Mouse (Mus musculus): ENCODE data around the gene Trank1. TPM values are rescaled to one million over a fixed set of nuclear protein-coding genes. Genes with fewer than 3 reads are reported as not detected.

The Trank1 gene
- polyA plus RNA-seq, 1 experiment, result not detected

DNA sequence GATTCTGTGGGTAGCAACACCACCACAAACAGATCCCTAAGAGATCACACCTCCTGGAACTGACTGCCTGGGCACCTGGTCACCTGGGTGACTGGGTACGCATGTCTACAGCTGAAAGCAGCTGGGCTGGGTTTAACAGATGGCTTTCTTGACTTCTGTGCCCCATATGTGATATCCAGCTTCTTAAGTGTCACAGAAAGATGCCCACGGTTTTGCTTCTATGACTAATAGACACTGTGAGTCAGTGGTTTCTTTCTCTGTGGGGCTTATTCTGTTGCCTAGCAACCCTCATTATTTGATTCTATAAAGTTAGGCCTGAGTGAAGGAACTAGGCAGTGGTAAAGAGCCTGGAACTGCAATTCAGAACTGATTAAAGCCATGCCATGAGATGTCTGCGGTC, 72.2 kb downstream of the Trank1 start:
- Histone ChIP-seq H3K4me3 (no peak overlapping the region), H3K27me3 (ENCODE audit: control insufficient read depth, insufficient read depth, insufficient read length) (peaks cover 5% of the 10 kb centered on the region), H3K4me2 (ENCODE audit: low read depth) (no peak overlapping the region), H3K79me2 (ENCODE audit: control insufficient read depth, insufficient read depth) (no peaks in the 10 kb centered on the region), H3ac (ENCODE audit: control insufficient read depth, insufficient read length) (no peak overlapping the region), H3K36me3 (ENCODE audit: control insufficient read depth, insufficient read depth) (no peaks in the 10 kb centered on the region)
- TF ChIP-seq POLR2A (IDR thresholded peaks at IDR 0.05; ENCODE audit: insufficient read length, low read depth) (no peak), MAX (IDR thresholded peaks at IDR 0.05; ENCODE audit: low read depth) (no peak), TCF3 (IDR thresholded peaks at IDR 0.05; ENCODE audit: insufficient read length, low read depth) (no peak), SRF (IDR thresholded peaks at IDR 0.05; ENCODE audit: control insufficient read depth, insufficient read length, low read depth) (no peak), MYOD1 (IDR thresholded peaks at IDR 0.05; ENCODE audit: control insufficient read depth in 1 of 3, insufficient read length in 2 of 3, low read depth in 2 of 3) (no peak)

DNA sequence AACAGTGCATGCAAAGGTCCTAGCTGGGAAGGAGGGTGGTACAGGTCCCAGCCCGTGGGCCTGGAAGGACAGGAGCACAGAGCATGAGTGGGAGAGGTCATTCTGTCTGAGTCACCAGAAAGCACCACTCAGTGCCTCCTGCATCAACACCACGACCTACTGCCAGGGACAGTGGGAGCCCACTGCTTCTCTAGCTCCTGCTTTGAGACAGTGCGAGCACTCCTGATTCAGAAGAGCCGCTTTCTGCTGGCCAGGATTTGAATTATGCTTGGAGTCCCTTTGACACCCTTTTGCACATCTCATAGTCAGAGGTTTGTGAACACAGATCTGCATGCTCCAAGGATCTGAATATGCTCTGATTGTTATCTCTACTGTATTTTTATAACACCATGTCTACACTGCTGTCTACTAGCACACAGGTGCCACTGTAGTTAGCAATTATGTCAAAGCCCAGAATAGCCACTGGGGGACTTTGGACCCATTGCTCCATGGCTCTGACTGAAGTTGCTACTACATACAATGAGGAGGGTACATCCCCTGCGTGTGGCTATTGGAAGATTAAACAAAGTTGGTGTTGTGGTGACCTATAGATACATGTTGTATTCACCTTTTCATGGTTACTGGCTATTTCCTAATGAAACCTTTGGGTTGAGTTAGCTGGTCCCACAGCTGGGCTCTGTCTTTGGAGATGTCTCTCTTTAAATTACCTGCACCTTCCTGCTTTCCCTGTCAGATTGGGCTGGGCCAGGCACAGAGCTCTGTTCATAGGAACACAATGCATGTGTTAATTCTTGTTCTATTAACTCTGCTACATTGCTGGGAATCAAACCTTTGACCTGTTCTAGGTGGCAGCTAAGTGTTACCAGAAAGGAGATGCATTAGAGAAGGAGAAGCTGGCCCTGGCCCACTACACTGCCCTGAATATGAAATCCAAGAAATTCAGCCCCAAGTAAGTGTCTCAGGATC, 74.3 kb downstream of the Trank1 start:
- Histone ChIP-seq H3K36me3 (ENCODE audit: control insufficient read depth, insufficient read depth) (no peaks in the 10 kb centered on the region), H3K27me3 (ENCODE audit: control insufficient read depth, insufficient read depth, insufficient read length) (peaks cover 5% of the 10 kb centered on the region), H3K4me3 (no peak overlapping the region), H3K4me2 (ENCODE audit: low read depth) (no peak overlapping the region), H3K79me2 (ENCODE audit: control insufficient read depth, insufficient read depth) (no peaks in the 10 kb centered on the region), H3ac (ENCODE audit: control insufficient read depth, insufficient read length) (no peak overlapping the region)
- TF ChIP-seq USF1 (IDR thresholded peaks at IDR 0.05; ENCODE audit: low read depth), result no peak
- TF ChIP-seq CEBPB (IDR thresholded peaks at IDR 0.05; ENCODE audit: insufficient read depth, poor library complexity, severe bottlenecking), result no peak
- TF ChIP-seq REST (IDR thresholded peaks at IDR 0.05; ENCODE audit: insufficient read depth, insufficient read length), result no peak
- TF ChIP-seq MAX (IDR thresholded peaks at IDR 0.05; ENCODE audit: low read depth), result no peak

DNA sequence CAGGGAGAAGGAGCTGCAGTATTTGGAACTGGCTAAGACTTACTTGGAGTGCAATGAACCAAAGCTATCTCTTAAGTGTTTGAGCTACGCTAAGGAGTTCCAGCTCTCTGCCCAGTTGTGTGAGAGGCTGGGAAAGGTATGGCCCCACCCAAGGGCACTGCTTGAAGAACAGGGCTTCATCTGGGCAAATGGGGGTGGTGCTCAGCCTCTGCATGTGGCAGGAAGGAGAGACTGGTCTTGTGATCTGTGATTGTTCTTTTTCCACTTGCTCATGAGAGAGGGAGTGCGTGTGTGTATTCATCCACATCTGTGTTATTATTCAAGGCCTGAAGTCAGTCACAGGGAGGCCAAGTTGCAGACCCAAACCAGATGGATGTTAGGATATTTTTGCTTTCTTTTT, 75.0 kb downstream of the Trank1 start:
- Histone ChIP-seq H3K4me3 (no peak overlapping the region), H3ac (ENCODE audit: control insufficient read depth, insufficient read length) (no peak overlapping the region), H3K36me3 (ENCODE audit: control insufficient read depth, insufficient read depth) (no peaks in the 10 kb centered on the region), H3K4me2 (ENCODE audit: low read depth) (no peak overlapping the region), H3K79me2 (ENCODE audit: control insufficient read depth, insufficient read depth) (no peaks in the 10 kb centered on the region), H3K27me3 (ENCODE audit: control insufficient read depth, insufficient read depth, insufficient read length) (peaks cover 7% of the 10 kb centered on the region)
- TF ChIP-seq TCF12 (IDR thresholded peaks at IDR 0.05; ENCODE audit: insufficient read depth, poor library complexity, severe bottlenecking) (no peak), MYOD1 (IDR thresholded peaks at IDR 0.05; ENCODE audit: control insufficient read depth in 1 of 3, insufficient read length in 2 of 3, low read depth in 2 of 3) (no peak), MAX (IDR thresholded peaks at IDR 0.05; ENCODE audit: low read depth) (no peak), E2F4 (IDR thresholded peaks at IDR 0.05; ENCODE audit: insufficient read depth) (no peak), SRF (IDR thresholded peaks at IDR 0.05; ENCODE audit: control insufficient read depth, insufficient read length, low read depth) (no peak), MYOG (IDR thresholded peaks at IDR 0.05; ENCODE audit: control insufficient read depth in 1 of 3, insufficient read depth in 1 of 3, insufficient read length in 2 of 3, low read depth in 2 of 3) (no peak), TCF3 (IDR thresholded peaks at IDR 0.05; ENCODE audit: insufficient read length, low read depth) (no peak), USF1 (IDR thresholded peaks at IDR 0.05; ENCODE audit: low read depth) (no peak), CEBPB (IDR thresholded peaks at IDR 0.05; ENCODE audit: insufficient read depth, poor library complexity, severe bottlenecking) (no peak), POLR2A (IDR thresholded peaks at IDR 0.05; ENCODE audit: insufficient read length, low read depth) (no peak), POLR2AphosphoS2 (IDR thresholded peaks at IDR 0.05; ENCODE audit: insufficient read length, low read depth) (no peak), REST (IDR thresholded peaks at IDR 0.05; ENCODE audit: insufficient read depth, insufficient read length) (no peak)

DNA sequence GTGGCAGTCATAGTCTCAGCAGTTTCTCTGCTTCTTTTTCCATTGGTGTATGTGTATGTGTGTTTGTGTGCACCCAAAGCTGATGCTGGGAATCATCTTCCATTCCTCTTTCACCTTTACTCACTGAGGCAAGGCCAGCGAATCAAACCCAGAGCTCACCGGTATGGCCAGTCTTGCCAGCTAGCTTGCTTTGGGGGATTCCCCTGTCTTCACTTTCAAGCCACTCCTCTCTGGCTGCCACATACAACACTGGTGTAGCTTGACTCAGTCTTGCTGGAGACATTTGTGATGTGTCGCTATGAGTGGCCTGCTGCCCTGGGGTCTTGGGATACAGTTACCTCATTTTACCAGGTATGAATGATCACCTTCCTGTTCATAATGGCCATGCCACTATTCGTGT, 76.0 kb downstream of the Trank1 start:
- no peak overlapping the region for H3ac ChIP-seq (ENCODE audit: control insufficient read depth, insufficient read length)
- H3K36me3 ChIP-seq (ENCODE audit: control insufficient read depth, insufficient read depth), result no peaks in the 10 kb centered on the region
- H3K27me3 ChIP-seq (ENCODE audit: control insufficient read depth, insufficient read depth, insufficient read length), result peaks cover 17% of the 10 kb centered on the region
- no peak overlapping the region for H3K4me3 ChIP-seq
- no peak overlapping the region for H3K4me2 ChIP-seq (ENCODE audit: low read depth)
- no peaks in the 10 kb centered on the region for H3K79me2 ChIP-seq (ENCODE audit: control insufficient read depth, insufficient read depth)
- TF ChIP-seq MAX (IDR thresholded peaks at IDR 0.05; ENCODE audit: low read depth), result no peak
- no peak for TF ChIP-seq POLR2A (IDR thresholded peaks at IDR 0.05; ENCODE audit: insufficient read length, low read depth)
- TF ChIP-seq CEBPB (IDR thresholded peaks at IDR 0.05; ENCODE audit: insufficient read depth, poor library complexity, severe bottlenecking), result no peak
- no peak for TF ChIP-seq SRF (IDR thresholded peaks at IDR 0.05; ENCODE audit: control insufficient read depth, insufficient read length, low read depth)
- TF ChIP-seq REST (IDR thresholded peaks at IDR 0.05; ENCODE audit: insufficient read depth, insufficient read length), result no peak
- TF ChIP-seq POLR2AphosphoS2 (IDR thresholded peaks at IDR 0.05; ENCODE audit: insufficient read length, low read depth), result no peak
- no peak for TF ChIP-seq E2F4 (IDR thresholded peaks at IDR 0.05; ENCODE audit: insufficient read depth)
- TF ChIP-seq USF1 (IDR thresholded peaks at IDR 0.05; ENCODE audit: low read depth), result no peak
- TF ChIP-seq MYOG (IDR thresholded peaks at IDR 0.05; ENCODE audit: control insufficient read depth in 1 of 3, insufficient read depth in 1 of 3, insufficient read length in 2 of 3, low read depth in 2 of 3), result no peak

DNA sequence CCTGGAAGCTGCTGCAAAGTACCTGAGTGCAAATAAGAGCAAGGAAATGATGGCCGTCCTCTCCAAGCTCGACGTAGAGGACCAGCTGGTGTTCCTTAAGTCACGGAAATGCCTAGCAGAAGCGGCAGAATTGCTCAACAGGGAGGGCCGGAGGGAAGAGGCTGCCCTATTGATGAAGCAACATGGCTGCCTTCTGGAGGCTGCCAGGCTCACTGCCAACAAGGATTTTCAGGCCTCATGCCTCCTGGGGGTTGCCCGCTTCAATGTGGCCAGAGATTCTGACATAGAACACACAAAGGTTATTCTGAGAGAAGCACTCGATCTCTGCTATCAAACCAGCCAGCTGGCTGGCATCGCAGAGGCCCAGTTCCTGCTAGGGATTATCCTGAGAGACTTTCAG, 78.5 kb downstream of the Trank1 start:
- H3K4me2 ChIP-seq (ENCODE audit: low read depth), result no peak overlapping the region
- no peak overlapping the region for H3ac ChIP-seq (ENCODE audit: control insufficient read depth, insufficient read length)
- TF ChIP-seq MYOD1 (IDR thresholded peaks at IDR 0.05; ENCODE audit: control insufficient read depth in 1 of 3, insufficient read length in 2 of 3, low read depth in 2 of 3), result no peak
- no peak for TF ChIP-seq TCF12 (IDR thresholded peaks at IDR 0.05; ENCODE audit: insufficient read depth, poor library complexity, severe bottlenecking)
- no peak for TF ChIP-seq REST (IDR thresholded peaks at IDR 0.05; ENCODE audit: insufficient read depth, insufficient read length)
- no peak for TF ChIP-seq CEBPB (IDR thresholded peaks at IDR 0.05; ENCODE audit: insufficient read depth, poor library complexity, severe bottlenecking)
- TF ChIP-seq MAX (IDR thresholded peaks at IDR 0.05; ENCODE audit: low read depth), result no peak
- no peak for TF ChIP-seq E2F4 (IDR thresholded peaks at IDR 0.05; ENCODE audit: insufficient read depth)
- TF ChIP-seq USF1 (IDR thresholded peaks at IDR 0.05; ENCODE audit: low read depth), result no peak
- no peak for TF ChIP-seq POLR2A (IDR thresholded peaks at IDR 0.05; ENCODE audit: insufficient read length, low read depth)
- TF ChIP-seq SRF (IDR thresholded peaks at IDR 0.05; ENCODE audit: control insufficient read depth, insufficient read length, low read depth), result no peak
- TF ChIP-seq POLR2AphosphoS2 (IDR thresholded peaks at IDR 0.05; ENCODE audit: insufficient read length, low read depth), result no peak
- TF ChIP-seq MYOG (IDR thresholded peaks at IDR 0.05; ENCODE audit: control insufficient read depth in 1 of 3, insufficient read depth in 1 of 3, insufficient read length in 2 of 3, low read depth in 2 of 3), result no peak
- H3K27me3 ChIP-seq (ENCODE audit: control insufficient read depth, insufficient read depth, insufficient read length), result peaks cover 19% of the 10 kb centered on the region
- no peaks in the 10 kb centered on the region for H3K36me3 ChIP-seq (ENCODE audit: control insufficient read depth, insufficient read depth)
- H3K4me3 ChIP-seq, result no peak overlapping the region
- H3K79me2 ChIP-seq (ENCODE audit: control insufficient read depth, insufficient read depth), result no peaks in the 10 kb centered on the region
